Comparison of ENCODE assay signal across 32 mouse cellular contexts in genomic region chr12:7918385-7918784, GRCm38 (mm10). TPM values are rescaled to one million over a fixed set of nuclear protein-coding genes. Genes with fewer than 3 reads are reported as not detected.
DNase-seq lines count a peak whose midpoint lies in the region; ATAC-seq lines count a peak whose summit lies in the region.
"Had no signal": no experiment of that assay in that cellular context is flagged by ENCODE, and none has a peak within 500 bp of the region (broad histone marks: within the 10 kb centered on the region; RNA-seq: fewer than 3 reads in every experiment).

No protein-coding gene starts in this region.

- DNase-seq in heart, adult 9 months (ENCODE audit: low spot score in 2 of 2): no peak
- DNase-seq in 3T3-L1 (ENCODE audit: low read depth, low spot score): peak; percentile 68
- peak; percentile 51 for DNase-seq in NIH3T3 (ENCODE audit: low read depth)
- no peak for DNase-seq in gastrocnemius, adult 8-10 months (ENCODE audit: low spot score in 2 of 2)
- no peak for DNase-seq in left cerebral cortex, postnatal 36 days (ENCODE audit: low spot score in 2 of 2)
- DNase-seq: adrenal gland, adult 8-10 months; cerebellum, adult 11 months; cerebellum, adult 9-11 months; gastrocnemius, postnatal 25 days; heart, adult 18-20 months; heart, postnatal 14 days; lung, postnatal 36 days; right cerebral cortex, postnatal 4 days; thymus, postnatal 14 days had no signal

- WGBS in heart, embryonic 11.5 days (ENCODE audit: insufficient replicate concordance): 72% methylated on average over 1 of the region's 1 CpGs
- WGBS in intestine, embryonic 16.5 days: 77% methylated on average over 1 of the region's 1 CpGs
- WGBS in hindbrain, embryonic 12.5 days: 91% methylated on average over 1 of the region's 1 CpGs

- no peak for ATAC-seq in heart, embryonic 11.5 days (replicated peaks; ENCODE audit: insufficient number of reproducible peaks, low FRiP score, low TSS enrichment)
- no peak for ATAC-seq in intestine, embryonic 16.5 days
- ATAC-seq in hindbrain, embryonic 12.5 days (ENCODE audit: low FRiP score): no peak
- ATAC-seq: forebrain, embryonic 16.5 days; hindbrain, postnatal 0 days; midbrain, embryonic 16.5 days had no signal

- intact Hi-C loops in left cerebral cortex, postnatal 36 days (cut with DNase I): no loop called here

- no peak overlapping the region for H3K9ac ChIP-seq in heart, embryonic 11.5 days (ENCODE audit: low read depth, low read length)
- H3K9ac ChIP-seq in intestine, embryonic 16.5 days (ENCODE audit: low read depth, low read length): no peak overlapping the region
- H3K9ac ChIP-seq in hindbrain, embryonic 12.5 days: no peak overlapping the region
- H3K9ac ChIP-seq: embryonic facial prominence, embryonic 15.5 days; kidney, embryonic 15.5 days; limb, embryonic 13.5 days; liver, embryonic 14.5 days; lung, embryonic 15.5 days; neural tube, embryonic 12.5 days; stomach, embryonic 15.5 days had no signal

- H3K4me2 ChIP-seq in heart, embryonic 11.5 days: no peak overlapping the region
- no peak overlapping the region for H3K4me2 ChIP-seq in intestine, embryonic 16.5 days (ENCODE audit: low read depth, low read length)
- H3K4me2 ChIP-seq in hindbrain, embryonic 12.5 days (replicated peaks): no peak overlapping the region
- H3K4me2 ChIP-seq: embryonic facial prominence, embryonic 15.5 days; kidney, embryonic 15.5 days; limb, embryonic 13.5 days; lung, embryonic 15.5 days; midbrain, embryonic 11.5 days; neural tube, embryonic 12.5 days; stomach, embryonic 15.5 days had no signal

- H3K36me3 ChIP-seq in heart, embryonic 11.5 days (ENCODE audit: control insufficient read depth, insufficient read depth, low read length): no peaks in the 10 kb centered on the region
- no peaks in the 10 kb centered on the region for H3K36me3 ChIP-seq in intestine, embryonic 16.5 days (ENCODE audit: control insufficient read depth, insufficient read depth, low read length)
- no peaks in the 10 kb centered on the region for H3K36me3 ChIP-seq in hindbrain, embryonic 12.5 days
- H3K36me3 ChIP-seq: embryonic facial prominence, embryonic 15.5 days; kidney, embryonic 15.5 days; limb, embryonic 13.5 days; lung, embryonic 15.5 days; neural tube, embryonic 12.5 days; stomach, embryonic 15.5 days had no signal

- peak overlapping the region; percentile 47; the same call in 1 of the 2 replicates for H3K27ac ChIP-seq in heart, embryonic 11.5 days (ENCODE audit: low read depth, low read length)
- peak overlapping the region; percentile 72 for H3K27ac ChIP-seq in intestine, embryonic 16.5 days (ENCODE audit: low read length)
- H3K27ac ChIP-seq in hindbrain, embryonic 12.5 days: no peak overlapping the region
- H3K27ac ChIP-seq: embryonic facial prominence, embryonic 15.5 days; hindbrain, postnatal 0 days; kidney, embryonic 15.5 days; layer of hippocampus, adult 2 months; left cerebral cortex, adult 2 months; limb, embryonic 13.5 days; liver, embryonic 14.5 days; lung, embryonic 15.5 days; neural tube, embryonic 12.5 days; stomach, embryonic 15.5 days had no signal

- no peaks in the 10 kb centered on the region for H3K9me3 ChIP-seq in heart, embryonic 11.5 days (replicated peaks; ENCODE audit: control insufficient read depth, low read length)
- H3K9me3 ChIP-seq in intestine, embryonic 16.5 days (ENCODE audit: control insufficient read depth, low read length): no peaks in the 10 kb centered on the region
- no peaks in the 10 kb centered on the region for H3K9me3 ChIP-seq in hindbrain, embryonic 12.5 days (replicated peaks)
- H3K9me3 ChIP-seq: embryonic facial prominence, embryonic 15.5 days; kidney, embryonic 15.5 days; limb, embryonic 13.5 days; lung, embryonic 15.5 days; neural tube, embryonic 12.5 days; stomach, embryonic 15.5 days had no signal

- no peaks in the 10 kb centered on the region for H3K27me3 ChIP-seq in heart, embryonic 11.5 days (ENCODE audit: control insufficient read depth, insufficient read depth, low read length)
- no peaks in the 10 kb centered on the region for H3K27me3 ChIP-seq in intestine, embryonic 16.5 days (replicated peaks; ENCODE audit: control insufficient read depth, insufficient read depth, low read length)
- H3K27me3 ChIP-seq in hindbrain, embryonic 12.5 days: no peaks in the 10 kb centered on the region
- H3K27me3 ChIP-seq: CH12.LX; embryonic facial prominence, embryonic 15.5 days; limb, embryonic 13.5 days; lung, embryonic 15.5 days; neural tube, embryonic 12.5 days; stomach, embryonic 15.5 days had no signal

- no peak overlapping the region for H3K4me3 ChIP-seq in heart, embryonic 11.5 days (ENCODE audit: low read depth, low read length)
- H3K4me3 ChIP-seq in intestine, embryonic 16.5 days (ENCODE audit: low read length): no peak overlapping the region
- H3K4me3 ChIP-seq in hindbrain, embryonic 12.5 days: no peak overlapping the region
- H3K4me3 ChIP-seq: embryonic facial prominence, embryonic 15.5 days; kidney, embryonic 15.5 days; layer of hippocampus, adult 2 months; left cerebral cortex, adult 2 months; limb, embryonic 13.5 days; lung, embryonic 15.5 days; neural tube, embryonic 12.5 days; stomach, embryonic 15.5 days had no signal

- no peaks in the 10 kb centered on the region for H3K4me1 ChIP-seq in heart, embryonic 11.5 days (ENCODE audit: control insufficient read depth, insufficient read depth, low read length)
- no peaks in the 10 kb centered on the region for H3K4me1 ChIP-seq in intestine, embryonic 16.5 days (ENCODE audit: control insufficient read depth, insufficient read depth, low read length)
- H3K4me1 ChIP-seq in hindbrain, embryonic 12.5 days: no peaks in the 10 kb centered on the region
- H3K4me1 ChIP-seq: embryonic facial prominence, embryonic 15.5 days; kidney, embryonic 15.5 days; limb, embryonic 13.5 days; lung, embryonic 15.5 days; neural tube, embryonic 12.5 days; stomach, embryonic 15.5 days had no signal

RNA-seq across cellular contexts. Expression of gene Apob, which starts 59.1 kb away (rescaled TPM):
- polyA plus RNA-seq in heart, embryonic 11.5 days (2014; fragmentation: Nextera tagmentation; extraction: Ambion mirVana): 0.32 and 1.8 TPM in 2 replicates
- polyA plus RNA-seq in intestine, embryonic 16.5 days (2015; fragmentation: Nextera tagmentation; extraction: Ambion mirVana): 61.3 and 94.9 TPM in 2 replicates
- 1 to 10 TPM in 1 of 4 experiments, under 1 TPM in 1, not detected in 2; 0.02 to 2.1 TPM for total RNA-seq in gastrocnemius, adult 8-10 months (2022)
- 0.03 and 0.12 TPM in 2 replicates for polyA plus RNA-seq in hindbrain, embryonic 12.5 days (2016; fragmentation: Nextera tagmentation; extraction: Ambion mirVana)
- total RNA-seq in left cerebral cortex, postnatal 36 days (2021): under 1 TPM in 1 of 2 experiments, not detected in 1; 0.14 TPM
- total RNA-seq: CH12.LX; heart, adult 18-20 months; left cerebral cortex, adult 2 months; megakaryocyte, adult 5-6 weeks had no signal
- polyA plus RNA-seq: hindbrain, postnatal 0 days; midbrain, embryonic 16.5 days had no signal

Comparison
In these comparisons a context has a peak if more than half of its experiments do, and no peak if none do; other contexts are left out.
1. DNase-seq: peak in 3T3-L1 (single experiment) and NIH3T3 (single experiment); none in heart, adult 9 months (0 of 2), gastrocnemius, adult 8-10 months (0 of 2) and left cerebral cortex, postnatal 36 days (0 of 2).
2. RNA of gene Apob, which starts 59.1 kb away (polyA plus RNA-seq): 61.3 to 94.9 TPM in intestine, embryonic 16.5 days; 0.32 to 1.8 TPM in heart, embryonic 11.5 days and 0.03 to 0.12 TPM in hindbrain, embryonic 12.5 days; every median in the first group is over 10 times any median in the second.